Mouse (Mus musculus) cerebellum, adult 8-10 months (tissue): ENCODE results near the gene Uap1.

Experiments used
- DNase-seq: peaks from one replicate; pipeline ENCODE4 v3.0.0; 2022

Uap1 gene

DNA sequence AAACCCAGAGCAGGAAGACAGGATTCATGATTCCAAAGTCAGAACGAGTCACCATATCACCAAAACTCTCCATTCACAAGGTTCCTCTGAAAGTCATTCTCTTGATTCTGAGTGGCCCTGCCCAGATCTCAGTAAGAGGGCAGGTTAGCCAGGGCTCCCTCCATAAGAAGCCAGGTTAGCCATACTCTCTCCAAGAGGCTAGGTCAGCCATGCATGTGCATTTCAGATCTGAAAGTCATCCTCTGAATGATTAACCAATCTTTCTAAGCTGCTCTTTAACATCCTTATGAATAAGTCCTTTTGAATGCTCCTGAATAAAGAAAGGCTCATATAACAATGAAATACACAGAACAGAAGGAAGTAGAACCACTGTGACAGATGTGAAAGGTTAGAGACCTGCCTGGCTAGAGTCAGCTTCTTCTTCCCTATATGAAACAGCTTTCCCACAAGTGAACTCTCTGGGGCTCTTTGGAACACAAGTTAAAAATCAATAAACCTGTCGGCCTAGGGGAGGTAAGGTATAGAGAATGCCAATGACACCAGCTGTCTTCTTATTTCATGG is 10.6 kb downstream of the Uap1 start:
- DNase-seq: no peak

DNA sequence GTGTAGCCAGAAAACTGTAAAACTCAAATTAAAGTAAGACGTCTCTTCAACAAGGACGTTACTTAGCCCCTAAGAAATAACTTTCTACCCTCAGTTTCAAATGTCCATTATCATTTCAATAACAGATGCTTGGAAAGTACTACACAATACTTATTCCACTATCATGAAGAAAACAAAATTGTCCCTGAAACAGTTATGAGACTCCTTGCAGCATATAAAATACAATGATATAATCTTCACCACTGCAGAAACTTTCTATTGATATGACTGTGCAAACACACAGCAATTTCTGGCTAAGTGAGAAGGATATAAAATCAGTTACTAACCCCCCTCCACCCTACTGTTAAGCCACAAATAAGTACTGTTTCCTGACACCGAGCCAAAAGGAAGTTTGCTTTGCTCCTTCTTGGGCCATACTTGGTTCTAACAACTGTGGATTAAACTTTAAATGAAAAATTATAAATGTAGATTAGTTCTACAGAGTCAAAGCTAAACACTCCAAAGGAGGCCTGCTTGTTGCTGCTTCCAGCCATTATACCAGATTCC is 11.3 kb downstream of the Uap1 start:
- DNase-seq: no peak

- no peak for DNase-seq
These were observed 12.9 kb downstream of the Uap1 start for GRCm38 (mm10) chr1:170161852-170162251.

- no peak for DNase-seq
These were observed 14.3 kb downstream of the Uap1 start for GRCm38 (mm10) chr1:170160397-170160938.

DNA sequence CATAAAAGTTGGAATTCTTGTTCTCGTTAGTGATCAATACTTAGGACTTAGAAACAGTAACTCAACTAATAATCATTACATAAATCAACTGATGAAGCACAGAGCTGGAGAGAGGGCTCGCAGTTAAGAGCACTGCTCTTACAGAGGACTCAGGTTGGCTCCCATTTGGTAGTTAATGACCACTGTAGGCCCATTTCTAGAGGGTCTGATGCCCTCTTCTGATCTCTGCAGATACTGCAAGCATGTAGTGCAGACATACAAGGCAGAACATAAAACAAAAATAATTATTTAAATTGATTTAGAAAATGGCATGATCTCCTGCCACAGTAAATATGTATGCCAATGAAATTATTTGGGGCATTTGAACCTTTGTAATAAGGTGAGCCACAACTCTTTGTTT is 15.1 kb downstream of the Uap1 start:
- no peak for DNase-seq

DNA sequence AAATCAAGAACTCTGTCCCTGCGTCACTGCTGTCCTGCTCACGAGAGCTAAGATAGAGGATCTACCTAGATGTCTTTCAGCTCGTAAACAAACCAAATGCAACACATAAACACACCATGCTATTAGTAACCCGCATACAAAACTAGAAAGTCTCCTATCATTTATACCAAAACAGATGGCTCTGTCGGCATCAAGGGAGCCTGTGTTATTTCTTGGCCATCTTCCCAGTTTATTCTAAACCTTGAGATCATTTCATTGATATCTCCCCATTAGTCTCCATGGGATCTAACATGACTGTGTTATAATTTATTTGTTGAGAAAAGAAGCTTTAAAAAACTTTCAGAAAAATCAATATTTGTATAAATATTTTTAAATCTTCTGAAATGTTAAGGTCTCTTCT is 19.0 kb downstream of the Uap1 start:
- DNase-seq: no peak

- DNase-seq: no peak
These were observed 19.5 kb downstream of the Uap1 start for GRCm38 (mm10) chr1:170155298-170155697.

DNA sequence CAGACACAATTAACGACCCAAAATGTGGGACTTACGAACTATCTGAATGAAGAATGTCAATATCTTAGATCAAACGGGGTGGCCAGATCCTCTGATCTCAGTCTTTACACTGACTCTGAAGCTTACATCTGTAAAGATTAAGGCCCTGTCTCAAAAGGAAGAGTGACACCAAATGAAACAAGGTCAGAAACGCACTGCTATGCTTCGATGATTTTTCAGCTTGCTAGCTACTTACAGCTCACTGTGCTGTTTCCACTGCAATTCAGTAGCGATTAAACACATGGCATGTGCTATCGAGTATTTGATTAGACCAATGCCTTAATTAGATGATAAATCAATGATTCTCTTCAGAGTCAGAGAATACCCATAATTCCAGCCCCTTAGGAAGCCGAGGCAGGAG is 20.8 kb downstream of the Uap1 start:
- DNase-seq: no peak

DNA sequence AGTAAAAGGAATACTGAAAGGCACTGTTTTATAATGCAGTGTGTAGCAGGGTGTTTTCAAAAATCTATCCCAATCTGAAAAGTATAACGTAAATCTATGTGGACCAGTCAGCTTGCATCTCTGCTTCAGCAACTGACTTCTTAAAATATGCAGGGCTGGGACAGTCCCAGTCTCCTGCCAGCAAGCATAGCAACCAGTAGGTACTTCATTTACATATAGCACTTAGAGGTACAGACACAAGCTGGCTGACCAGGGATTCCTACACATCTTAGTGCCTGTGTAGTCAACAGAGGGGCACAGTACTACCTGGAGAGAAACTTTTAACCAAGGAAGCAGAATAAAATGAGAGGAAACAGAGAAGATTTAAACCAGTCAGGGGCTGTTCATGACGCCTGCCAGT is 22.2 kb downstream of the Uap1 start:
- no peak for DNase-seq

- no peak for DNase-seq
These were observed 23.9 kb downstream of the Uap1 start for GRCm38 (mm10) chr1:170150870-170151269.

GRCm38 (mm10) chr1:170149756-170150155 is 25.0 kb downstream of the Uap1 start:
- no peak for DNase-seq

- no peak for DNase-seq
These were observed 26.2 kb downstream of the Uap1 start for GRCm38 (mm10) chr1:170148536-170148935.

DNA sequence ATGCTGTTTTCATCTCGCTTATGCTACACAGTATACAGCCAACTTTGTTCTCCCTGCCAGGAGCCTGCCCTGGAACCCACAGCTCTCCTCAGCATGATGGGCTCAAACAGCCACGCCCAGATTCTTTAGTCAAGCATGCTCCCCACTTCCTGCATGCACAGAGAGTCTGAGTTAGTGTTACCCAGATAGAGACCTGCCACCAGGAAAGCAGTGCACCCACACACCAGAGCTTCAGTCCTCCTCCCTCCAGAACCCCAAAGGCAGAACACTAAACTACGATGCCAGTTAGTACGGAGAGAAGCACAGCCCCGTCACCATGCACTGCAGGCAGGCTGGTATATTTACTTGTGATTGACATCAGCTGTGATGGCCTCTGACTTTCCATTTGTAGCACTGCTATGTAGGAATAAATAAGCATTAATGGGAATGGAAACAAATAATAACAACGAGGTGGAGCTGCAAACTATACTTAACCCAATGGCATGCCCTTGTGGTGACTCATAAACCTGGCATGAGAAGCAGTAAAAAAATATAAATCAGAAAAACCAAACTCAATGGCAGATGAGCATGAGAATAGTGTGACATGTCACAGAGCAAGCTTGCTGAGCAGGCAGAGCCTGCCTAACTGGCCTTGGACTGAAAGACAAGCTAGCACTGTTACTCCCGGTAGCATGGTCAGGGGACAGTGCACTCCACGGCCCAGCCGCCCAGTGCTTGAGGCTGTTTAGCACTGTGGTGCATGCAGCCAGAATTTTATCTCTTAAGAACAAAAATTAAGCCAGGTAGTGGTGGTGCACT is 26.9 kb downstream of the Uap1 start:
- no peak for DNase-seq

- no peak for DNase-seq
These were observed 29.2 kb downstream of the Uap1 start for GRCm38 (mm10) chr1:170145606-170146005.

DNA sequence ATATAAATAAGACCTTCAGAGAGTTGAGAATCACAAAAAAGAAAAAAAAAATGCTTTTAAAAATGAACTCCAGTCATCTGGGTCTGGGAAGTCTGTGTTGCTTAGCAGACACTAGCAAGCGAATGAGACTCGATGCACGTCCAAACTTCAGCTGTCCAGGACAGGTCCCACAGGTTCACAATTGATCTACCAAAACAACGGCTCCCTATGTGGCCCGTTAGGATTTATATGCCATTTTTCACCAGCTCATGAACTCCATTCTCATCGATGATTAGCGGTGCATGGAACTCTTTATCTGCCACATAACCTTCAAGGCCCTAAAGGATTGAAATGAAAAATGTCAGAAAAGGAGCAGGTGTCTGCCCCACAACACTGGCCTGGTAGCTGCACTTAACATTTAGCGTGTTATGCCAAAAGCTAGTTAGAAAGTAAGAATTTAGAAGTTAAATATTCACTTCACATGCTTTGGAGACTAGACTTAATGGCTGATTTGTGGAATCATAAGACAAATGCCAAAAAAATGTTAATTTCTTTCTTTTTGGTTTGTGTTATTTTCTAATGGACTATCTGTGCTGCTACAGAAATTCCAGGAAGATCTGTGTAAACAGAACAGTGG is 32.4 kb downstream of the Uap1 start:
- DNase-seq: no peak

GRCm38 (mm10) chr1:170141626-170142025 is 33.1 kb downstream of the Uap1 start:
- DNase-seq: no peak

- peak; percentile 50 for DNase-seq
These were observed 38.3 kb downstream of the Uap1 start for GRCm38 (mm10) chr1:170136351-170137009.

- DNase-seq: no peak
These were observed 40.5 kb downstream of the Uap1 start for GRCm38 (mm10) chr1:170134264-170134663.

DNA sequence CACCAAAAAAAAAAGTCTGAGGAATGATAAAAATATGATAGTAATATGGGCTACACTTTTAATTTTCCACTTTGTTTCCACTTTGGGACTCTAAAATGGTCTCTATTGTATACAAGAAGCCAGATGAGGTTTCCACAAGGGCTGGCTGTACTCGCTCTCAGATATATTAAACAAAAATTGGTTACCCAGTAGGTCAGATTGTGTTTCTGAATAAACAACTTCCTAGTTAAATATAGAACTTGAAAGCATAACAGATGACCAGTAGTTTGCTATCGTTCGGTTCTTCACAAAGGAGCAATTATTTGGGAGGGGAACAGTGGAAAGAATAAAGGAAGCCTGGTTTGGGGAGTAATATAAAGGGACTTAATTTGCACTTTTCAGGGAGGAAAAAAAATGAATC is 43.8 kb downstream of the Uap1 start:
- DNase-seq: no peak

- DNase-seq: no peak
These were observed 50.1 kb downstream of the Uap1 start for GRCm38 (mm10) chr1:170124644-170125043.

GRCm38 (mm10) chr1:170113616-170114015 is 61.1 kb downstream of the Uap1 start:
- DNase-seq: no peak

GRCm38 (mm10) chr1:170112261-170112660 is 62.5 kb downstream of the Uap1 start:
- DNase-seq: no peak

GRCm38 (mm10) chr1:170111651-170112226 is 63.0 kb downstream of the Uap1 start:
- peak; percentile 52 for DNase-seq
